ENCODE assay signal across 23 mouse cellular contexts in the genomic region with DNA sequence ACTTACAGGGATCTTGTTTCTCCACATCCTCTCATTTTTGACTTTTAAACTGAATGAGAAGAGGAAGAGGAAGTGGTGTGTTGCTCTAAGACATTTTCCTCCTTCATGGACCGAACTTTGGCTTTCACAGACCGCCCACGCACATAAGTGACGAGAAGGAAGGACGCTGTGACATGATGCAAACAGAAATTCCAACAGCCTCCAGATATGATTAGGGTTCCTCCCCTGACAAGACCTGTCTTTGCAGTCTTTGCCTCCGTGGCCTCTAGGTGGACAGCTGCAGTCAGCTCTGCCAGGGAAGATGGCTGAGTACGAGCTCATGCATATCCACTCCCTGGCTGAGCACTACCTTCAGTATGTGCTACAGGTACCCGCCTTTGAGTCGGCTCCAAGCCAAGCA. TPM values are rescaled to one million over a fixed set of nuclear protein-coding genes. Genes with fewer than 3 reads are reported as not detected.
DNase-seq lines count a peak whose midpoint lies in the region; ATAC-seq and TF ChIP-seq lines count a peak whose summit lies in the region.
"Not testable (repeated sequence)": the region's sequence is repeated elsewhere in the genome, so short reads cannot be mapped to it uniquely, and the experiment has no call there.
"Had no signal": no experiment of that assay in that cellular context is flagged by ENCODE, and none has a peak within 500 bp of the region (broad histone marks: within the 10 kb centered on the region; RNA-seq: fewer than 3 reads in every experiment).

A gene (plus strand): TSS at position 281 of the 400 bp plus-strand sequence.

- not testable (repeated sequence) for H3K79me2 ChIP-seq in MEL (ENCODE audit: control insufficient read depth, insufficient read depth, low read length, poor library complexity)

- peak; percentile 94 for ATAC-seq in granulocyte monocyte progenitor cell, adult 5-6 weeks (replicated peaks; ENCODE audit: poor library complexity, severe bottlenecking)
- not testable (repeated sequence) for ATAC-seq in kidney, postnatal 0 days (replicated peaks; ENCODE audit: low FRiP score, low read depth); lung, embryonic 14.5 days (ENCODE audit: insufficient read depth)
- ATAC-seq in monocyte, adult 5-6 weeks (replicated peaks; ENCODE audit: insufficient number of reproducible peaks, low FRiP score, low TSS enrichment, poor library complexity, severe bottlenecking) = peak; percentile 96

- not testable (repeated sequence) for H3K9ac ChIP-seq in MEL (ENCODE audit: control insufficient read depth, low read depth, low read length, poor library complexity, severe bottlenecking); kidney, postnatal 0 days (ENCODE audit: low read depth, low read length); lung, embryonic 14.5 days

- not testable (repeated sequence) for H3K4me3 ChIP-seq in MEL (ENCODE audit: control insufficient read depth in 1 of 2, insufficient read depth in 1 of 2, low read depth in 2 of 2, low read length in 2 of 2); kidney, postnatal 0 days (replicated peaks; ENCODE audit: low read depth, low read length); lung, embryonic 14.5 days (ENCODE audit: low read depth, low read length)

- H3K27ac ChIP-seq in MEL (ENCODE audit: control insufficient read depth, low read depth, low read length); kidney, postnatal 0 days; lung, embryonic 14.5 days (ENCODE audit: low read depth): not testable (repeated sequence)

- peak; percentile 49 for DNase-seq in CD4-positive helper T cell, adult 2 months (ENCODE audit: low read depth, low spot score)
- DNase-seq in MEL (ENCODE audit: low read depth, low spot score) = peak; percentile 8
- DNase-seq in kidney, postnatal 0 days (ENCODE audit: low spot score) = peak; percentile 4
- DNase-seq in lung, embryonic 14.5 days = peak; percentile 0
- DNase-seq in lung, postnatal 36 days = peak; percentile 26

- not testable (repeated sequence) for TF ChIP-seq POLR2A in MEL (IDR thresholded peaks at IDR 0.05; ENCODE audit: control insufficient read depth in 1 of 2, insufficient read depth in 1 of 2, low read depth in 1 of 2, low read length in 2 of 2, poor library complexity in 1 of 2)

- H3K4me2 ChIP-seq in kidney, postnatal 0 days (ENCODE audit: low read length); lung, embryonic 14.5 days: not testable (repeated sequence)

- not testable (repeated sequence) for TF ChIP-seq CTCF in MEL (IDR thresholded peaks at IDR 0.05 in 2 of 3, conservative IDR thresholded peaks at IDR 0.05 in 1 of 3; ENCODE audit: control insufficient read depth in 1 of 3, insufficient read depth in 1 of 3, low read depth in 2 of 3, low read length in 3 of 3, poor library complexity in 1 of 3, severe bottlenecking in 1 of 3); kidney, postnatal 0 days (IDR thresholded peaks at IDR 0.05; ENCODE audit: low read depth); lung, embryonic 14.5 days (IDR thresholded peaks at IDR 0.05; ENCODE audit: low read depth)

- H3K36me3 ChIP-seq in MEL (ENCODE audit: control insufficient read depth in 1 of 2, insufficient read depth in 2 of 2, low read length in 2 of 2); kidney, postnatal 0 days (ENCODE audit: insufficient read depth, low read length); lung, embryonic 14.5 days (ENCODE audit: insufficient read depth): not testable (repeated sequence)

- H3K27me3 ChIP-seq in MEL (ENCODE audit: control insufficient read depth in 1 of 2, insufficient read depth in 2 of 2, low read length in 2 of 2); kidney, postnatal 0 days (ENCODE audit: insufficient read depth, low read length); lung, embryonic 14.5 days (ENCODE audit: insufficient read depth, low read length): not testable (repeated sequence)

- H3K4me1 ChIP-seq in MEL (ENCODE audit: control insufficient read depth in 1 of 2, insufficient read depth in 2 of 2, low read length in 2 of 2); kidney, postnatal 0 days (replicated peaks; ENCODE audit: insufficient read depth, low read length); lung, embryonic 14.5 days (ENCODE audit: insufficient read depth): not testable (repeated sequence)

- TF ChIP-seq EP300 in MEL (IDR thresholded peaks at IDR 0.05; ENCODE audit: low read depth in 1 of 2, low read length in 2 of 2) = not testable (repeated sequence)

- WGBS in kidney, postnatal 0 days = 59% methylated on average over 9 of the region's 9 CpGs
- WGBS in lung, embryonic 14.5 days = 61% methylated on average over 9 of the region's 9 CpGs

- not testable (repeated sequence) for H3K9me3 ChIP-seq in MEL (replicated peaks; ENCODE audit: insufficient read depth, low read length); kidney, postnatal 0 days (replicated peaks; ENCODE audit: low read length); lung, embryonic 14.5 days (ENCODE audit: low read depth, low read length)

- TF ChIP-seq RAD21 in MEL (IDR thresholded peaks at IDR 0.05; ENCODE audit: low read depth, low read length) = not testable (repeated sequence)

RNA-seq across cellular contexts. Expression of the gene that starts here (rescaled TPM):
- not detected in 2 replicates for total RNA-seq in MEL (2012; rRNA removed)
- not detected for polyA plus RNA-seq in MEL (2012; ENCODE audit: insufficient read depth in 1 of 2, insufficient read length in 2 of 2, low read depth in 1 of 2, low replicate concordance in 2 of 2, missing spikeins in 1 of 2)
- total RNA-seq in granulocyte monocyte progenitor cell, adult 5-6 weeks (2014; fragmentation: Nextera tagmentation) = not detected in 2 replicates
- not detected in 2 replicates for total RNA-seq in granulocyte monocyte progenitor cell, adult 5-6 weeks (2017)
- 0.50 TPM in 1 of 2 replicates, not detected in the other for polyA plus RNA-seq in kidney, postnatal 0 days (2015; fragmentation: Nextera tagmentation; extraction: Ambion mirVana)
- polyA plus RNA-seq in lung, embryonic 14.5 days (2014; fragmentation: Nextera tagmentation; extraction: Ambion mirVana) = not detected in 2 replicates
- not detected in 3 replicates for total RNA-seq in monocyte, adult 5-6 weeks (2017)
- total RNA-seq: adrenal gland, postnatal 10 days; adrenal gland, postnatal 4 days; gastrocnemius, adult 8-10 months; gastrocnemius, postnatal 36 days; heart, adult 18-20 months; heart, postnatal 10 days; heart, postnatal 4 days; hindbrain, postnatal 0 days had no signal
- polyA plus RNA-seq: brain, embryonic 14.5 days; cortical plate, adult 2 months; embryonic facial prominence, embryonic 12.5 days; forebrain, embryonic 11.5 days; forebrain, embryonic 15.5 days; heart, embryonic 10.5 days; heart, embryonic 14.5 days; hindbrain, embryonic 13.5 days; hindbrain, postnatal 0 days had no signal

Comparison
In these comparisons a context has a peak if more than half of its experiments do, and no peak if none do; other contexts are left out.
1. Peak in DNase-seq in MEL; RNA of the gene not detected or under 1 TPM.
2. Peak in ATAC-seq in granulocyte monocyte progenitor cell, adult 5-6 weeks; RNA of the gene not detected or under 1 TPM.
3. Peak in DNase-seq in kidney, postnatal 0 days; RNA of the gene not detected or under 1 TPM.
4. Peak in DNase-seq in lung, embryonic 14.5 days; RNA of the gene not detected or under 1 TPM.
5. Peak in ATAC-seq in monocyte, adult 5-6 weeks; RNA of the gene not detected or under 1 TPM.